Mouse (Mus musculus): ENCODE results near the gene Olfr1188.
"Not testable (repeated sequence)": the region's sequence is repeated elsewhere in the genome, so short reads cannot be mapped to it uniquely, and the experiment has no call there.

Olfr1188 gene

GRCm38 (mm10) chr2:88556635-88557034 is at the start of gene Olfr1188:
Olfr1188 (plus strand) TSS chr2:88556935.
- in situ Hi-C loops (cut with MboI; ENCODE audit: low pct_unique_long_range_greater_than_20kb in 1 of 2, low sequenced_read_pairs in 2 of 2, unreplicated experiment in 1 of 2) = no loop called here

- in situ Hi-C loops (cut with MboI; ENCODE audit: low pct_unique_long_range_greater_than_20kb in 1 of 2, low sequenced_read_pairs in 2 of 2, unreplicated experiment in 1 of 2) = no loop called here
Observed at GRCm38 (mm10) chr2:88518251-88518650, 38.5 kb upstream of the Olfr1188 start, which contains the start of gene Olfr1186. Olfr1186 (plus strand) TSS chr2:88518551.

GRCm38 (mm10) chr2:88525720-88526119 is 31.0 kb upstream of the Olfr1188 start:
- in situ Hi-C loops (cut with MboI; ENCODE audit: low pct_unique_long_range_greater_than_20kb in 1 of 2, low sequenced_read_pairs in 2 of 2, unreplicated experiment in 1 of 2) = no loop called here

- in situ Hi-C loops (cut with MboI; ENCODE audit: low pct_unique_long_range_greater_than_20kb in 1 of 2, low sequenced_read_pairs in 2 of 2, unreplicated experiment in 1 of 2) = not testable (repeated sequence)
Observed at GRCm38 (mm10) chr2:88572696-88573095, 16.0 kb downstream of the Olfr1188 start.

- in situ Hi-C loops (cut with MboI; ENCODE audit: low pct_unique_long_range_greater_than_20kb in 1 of 2, low sequenced_read_pairs in 2 of 2, unreplicated experiment in 1 of 2) = no loop called here
Observed at GRCm38 (mm10) chr2:88586154-88586553, 29.4 kb downstream of the Olfr1188 start, which contains the start of gene Olfr1189. Olfr1189 (plus strand) TSS chr2:88586454.
